Mouse (Mus musculus): Measurements from ENCODE around the gene Zer1. TPM values are rescaled to one million over a fixed set of nuclear protein-coding genes. Genes with fewer than 3 reads are reported as not detected.

Zer1 gene
- polyA plus RNA-seq, 1 experiment from 2014 or later = 2.6 TPM

GRCm38 (mm10) chr2:30094208-30094588 is 30.2 kb downstream of the Zer1 start:
- Histone ChIP-seq H3K27ac (peak overlapping the region; percentile 76), H3K36me3 (peaks cover 30% of the 10 kb centered on the region), H3K4me1 (replicated peaks) (peaks cover 42% of the 10 kb centered on the region), H3K9me3 (replicated peaks) (no peaks in the 10 kb centered on the region), H3K4me3 (replicated peaks) (peak overlapping the region; percentile 87), H3K9ac (peak overlapping the region; percentile 88), H3K27me3 (no peaks in the 10 kb centered on the region), H3K4me2 (peak overlapping the region; percentile 85)
- DNase-seq = no peak
- no peak for ATAC-seq (ENCODE audit: low read depth)
- 1% methylated on average over 13 of the region's 13 CpGs for WGBS (ENCODE audit: insufficient replicate concordance)

- under 1% methylated on average over 51 of the region's 51 CpGs for WGBS (ENCODE audit: insufficient replicate concordance)
Measured at GRCm38 (mm10) chr2:30093471-30094207, 30.7 kb downstream of the Zer1 start, which contains the start of gene Zdhhc12. Gene Zdhhc12 (minus strand): TSS chr2:30093648.

GRCm38 (mm10) chr2:30092280-30092918 is 32.0 kb downstream of the Zer1 start:
- 49% methylated on average over 6 of the region's 6 CpGs for WGBS (ENCODE audit: insufficient replicate concordance)
- H3K27ac ChIP-seq = peak overlapping the region; percentile 81
- H3K36me3 ChIP-seq = peaks cover 24% of the 10 kb centered on the region
- no peak for ATAC-seq (ENCODE audit: low read depth)
- H3K4me3 ChIP-seq (replicated peaks) = peak overlapping the region; percentile 87
- H3K4me1 ChIP-seq (replicated peaks) = peaks cover 35% of the 10 kb centered on the region
- no peaks in the 10 kb centered on the region for H3K27me3 ChIP-seq
- H3K9me3 ChIP-seq (replicated peaks) = no peaks in the 10 kb centered on the region
- H3K4me2 ChIP-seq = peak overlapping the region; percentile 85
- peak overlapping the region; percentile 88 for H3K9ac ChIP-seq
- DNase-seq = no peak

More at GRCm38 (mm10) chr2:30093471-30094207, 30.7 kb downstream of the Zer1 start, which contains the start of gene Zdhhc12:
- Histone ChIP-seq H3K27ac (peak within 1 kb of the TSS; percentile 81), H3K4me2 (peak within 1 kb of the TSS; percentile 85), H3K9me3 (replicated peaks) (no peaks in the 10 kb centered on the region), H3K36me3 (peaks cover 30% of the 10 kb centered on the region), H3K9ac (peak within 1 kb of the TSS; percentile 88), H3K27me3 (no peaks in the 10 kb centered on the region), H3K4me3 (replicated peaks) (peak within 1 kb of the TSS; percentile 87), H3K4me1 (replicated peaks) (peaks cover 37% of the 10 kb centered on the region)
- ATAC-seq (ENCODE audit: low read depth) (peak; percentile 98), DNase-seq (peak; percentile 99)

DNA sequence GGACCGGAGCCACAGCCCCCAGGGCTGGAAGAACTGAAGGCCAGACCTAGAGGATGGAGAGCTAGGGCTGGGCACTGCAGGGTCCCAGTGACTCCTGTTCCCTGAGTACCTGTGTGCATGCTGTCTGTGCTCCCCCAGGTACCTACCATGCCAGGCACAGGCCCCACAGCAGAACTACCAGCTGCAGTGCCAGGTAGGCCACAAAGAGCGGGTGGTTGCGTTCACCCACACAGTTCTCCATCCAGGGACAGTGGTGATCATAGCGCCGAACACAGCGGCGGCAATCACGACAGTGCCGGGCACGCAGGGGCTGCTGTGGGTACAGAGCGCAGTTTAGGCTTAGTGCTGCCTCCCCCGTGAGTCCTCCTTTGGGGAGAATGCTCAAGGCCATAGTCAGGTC is 32.9 kb downstream of the Zer1 start:
- no peaks in the 10 kb centered on the region for H3K9me3 ChIP-seq (replicated peaks)
- ATAC-seq (ENCODE audit: low read depth) (no peak), DNase-seq (no peak)
- H3K36me3 ChIP-seq = peaks cover 24% of the 10 kb centered on the region
- H3K4me1 ChIP-seq (replicated peaks) = peaks cover 35% of the 10 kb centered on the region
- H3K27ac ChIP-seq = no peak overlapping the region
- WGBS (ENCODE audit: insufficient replicate concordance) = 90% methylated on average over 12 of the region's 12 CpGs
- H3K27me3 ChIP-seq = no peaks in the 10 kb centered on the region
- no peak overlapping the region for H3K4me3 ChIP-seq (replicated peaks)
- H3K9ac ChIP-seq = no peak overlapping the region
- H3K4me2 ChIP-seq = no peak overlapping the region

DNA sequence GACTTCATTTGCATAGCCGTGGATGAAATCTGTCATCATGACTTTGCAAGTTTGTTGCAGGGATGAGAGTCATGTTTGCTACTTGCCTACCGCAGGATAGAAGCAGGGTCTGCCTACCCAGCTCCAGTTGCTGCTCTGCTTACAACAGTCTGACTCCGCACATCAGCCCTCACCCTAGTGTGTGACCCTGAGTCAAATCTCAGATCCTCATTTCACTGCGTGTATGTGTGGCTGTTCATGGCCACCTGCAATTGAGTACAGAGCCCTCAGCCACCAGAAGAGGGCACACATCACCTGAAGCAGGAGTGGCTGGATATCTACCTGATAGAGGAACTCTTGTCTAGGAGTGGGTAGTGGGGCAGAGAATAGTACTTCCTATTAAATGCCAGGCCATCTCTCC is 37.1 kb downstream of the Zer1 start:
- ATAC-seq (ENCODE audit: low read depth) = no peak
- H3K4me2 ChIP-seq = no peak overlapping the region
- no peak for DNase-seq
- H3K4me1 ChIP-seq (replicated peaks) = peaks cover 13% of the 10 kb centered on the region
- no peak overlapping the region for H3K27ac ChIP-seq
- no peak overlapping the region for H3K9ac ChIP-seq
- H3K4me3 ChIP-seq (replicated peaks) = no peak overlapping the region
- H3K27me3 ChIP-seq = no peaks in the 10 kb centered on the region
- H3K9me3 ChIP-seq (replicated peaks) = no peaks in the 10 kb centered on the region
- peaks cover 24% of the 10 kb centered on the region for H3K36me3 ChIP-seq
- 72% methylated on average over 4 of the region's 4 CpGs for WGBS (ENCODE audit: insufficient replicate concordance)

GRCm38 (mm10) chr2:30084632-30085031 is 39.8 kb downstream of the Zer1 start:
- no peak for DNase-seq
- Histone ChIP-seq H3K4me2 (peak overlapping the region; percentile 20; the same call in 1 of the 2 replicates), H3K9me3 (replicated peaks) (no peaks in the 10 kb centered on the region), H3K4me3 (replicated peaks) (no peak overlapping the region), H3K4me1 (replicated peaks) (peaks cover 6% of the 10 kb centered on the region), H3K36me3 (no peaks in the 10 kb centered on the region; the same call in 1 of the 2 replicates), H3K9ac (no peak overlapping the region), H3K27me3 (no peaks in the 10 kb centered on the region), H3K27ac (no peak overlapping the region)
- ATAC-seq (ENCODE audit: low read depth) = no peak
- 44% methylated on average over 12 of the region's 12 CpGs for WGBS (ENCODE audit: insufficient replicate concordance)

- peak overlapping the region; percentile 20; the same call in 1 of the 2 replicates for H3K4me2 ChIP-seq
- no peak for ATAC-seq (ENCODE audit: low read depth)
Measured at GRCm38 (mm10) chr2:30084113-30084512, 40.3 kb downstream of the Zer1 start.

GRCm38 (mm10) chr2:30080181-30080800 is 44.1 kb downstream of the Zer1 start:
- H3K36me3 ChIP-seq = no peaks in the 10 kb centered on the region
- H3K4me3 ChIP-seq (replicated peaks) = no peak overlapping the region
- WGBS (ENCODE audit: insufficient replicate concordance) = 78% methylated on average over 15 of the region's 15 CpGs
- DNase-seq (no peak), ATAC-seq (ENCODE audit: low read depth) (no peak)
- H3K4me2 ChIP-seq = no peak overlapping the region
- H3K9me3 ChIP-seq (replicated peaks) = no peaks in the 10 kb centered on the region
- no peak overlapping the region for H3K27ac ChIP-seq
- peaks cover 34% of the 10 kb centered on the region for H3K4me1 ChIP-seq (replicated peaks)
- no peaks in the 10 kb centered on the region for H3K27me3 ChIP-seq
- no peak overlapping the region for H3K9ac ChIP-seq

More at GRCm38 (mm10) chr2:30084113-30084512, 40.3 kb downstream of the Zer1 start:
- Histone ChIP-seq H3K4me3 (replicated peaks) (no peak overlapping the region), H3K27me3 (no peaks in the 10 kb centered on the region), H3K9me3 (replicated peaks) (no peaks in the 10 kb centered on the region), H3K4me1 (replicated peaks) (peaks cover 12% of the 10 kb centered on the region), H3K27ac (no peak overlapping the region), H3K9ac (no peak overlapping the region), H3K36me3 (no peaks in the 10 kb centered on the region; the same call in 1 of the 2 replicates)
- DNase-seq = no peak
- WGBS (ENCODE audit: insufficient replicate concordance) = 57% methylated on average over 5 of the region's 5 CpGs

DNA sequence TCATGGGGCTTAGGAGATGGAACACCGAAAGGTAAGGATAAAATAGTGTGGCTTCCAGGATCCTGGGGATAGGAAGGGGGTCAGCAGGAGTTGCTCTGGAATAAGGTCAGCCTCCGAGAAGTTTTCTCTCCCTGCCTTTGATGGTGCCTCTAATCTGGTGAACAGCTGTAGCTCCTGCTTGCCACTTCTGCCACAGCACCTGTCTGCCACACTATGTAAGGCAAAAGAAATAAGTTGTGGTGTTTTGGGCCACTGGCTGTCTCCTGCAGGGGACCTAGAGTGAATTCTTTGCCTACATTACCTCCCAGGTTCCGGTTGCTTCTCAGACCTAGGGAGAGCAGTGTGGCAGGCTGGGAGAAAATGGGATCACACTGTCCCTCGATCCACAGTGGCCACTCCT is 45.6 kb downstream of the Zer1 start:
- H3K27ac ChIP-seq = peak overlapping the region; percentile 80
- DNase-seq (no peak), ATAC-seq (ENCODE audit: low read depth) (no peak)
- peak overlapping the region; percentile 99 for H3K4me2 ChIP-seq
- H3K4me3 ChIP-seq (replicated peaks) = no peak overlapping the region
- peaks cover 31% of the 10 kb centered on the region for H3K4me1 ChIP-seq (replicated peaks)
- no peaks in the 10 kb centered on the region for H3K9me3 ChIP-seq (replicated peaks)
- H3K9ac ChIP-seq = peak overlapping the region; percentile 79; the same call in 1 of the 2 replicates
- peaks cover under 1% of the 10 kb centered on the region; the same call in 1 of the 2 replicates for H3K36me3 ChIP-seq
- WGBS (ENCODE audit: insufficient replicate concordance) = 64% methylated on average over 4 of the region's 4 CpGs
- H3K27me3 ChIP-seq = no peaks in the 10 kb centered on the region

GRCm38 (mm10) chr2:30078349-30078712 is 46.1 kb downstream of the Zer1 start:
- Histone ChIP-seq H3K4me1 (replicated peaks) (peaks cover 31% of the 10 kb centered on the region), H3K9ac (peak overlapping the region; percentile 79), H3K4me2 (peak overlapping the region; percentile 99), H3K9me3 (replicated peaks) (no peaks in the 10 kb centered on the region), H3K36me3 (peaks cover 4% of the 10 kb centered on the region), H3K4me3 (replicated peaks) (peak overlapping the region; percentile 71), H3K27ac (peak overlapping the region; percentile 80), H3K27me3 (no peaks in the 10 kb centered on the region)
- WGBS (ENCODE audit: insufficient replicate concordance) = 7% methylated on average over 10 of the region's 10 CpGs
- ATAC-seq (ENCODE audit: low read depth) (peak; percentile 34), DNase-seq (no peak)

All from liver, embryonic 13.5 days (tissue).